Comparison of ENCODE assay signal across 13 mouse cellular contexts in genomic region chr5:146781663-146782062, GRCm38 (mm10). TPM values are rescaled to one million over a fixed set of nuclear protein-coding genes. Genes with fewer than 3 reads are reported as not detected.
A peak's percentile ranks its signal among the peaks of the same experiment; 100 is the strongest.
DNase-seq lines count a peak whose midpoint lies in the region; ATAC-seq lines count a peak whose summit lies in the region.
"Had no signal": no experiment of that assay in that cellular context is flagged by ENCODE, and none has a peak within 500 bp of the region (broad histone marks: within the 10 kb centered on the region; RNA-seq: fewer than 3 reads in every experiment).

No protein-coding gene starts in this region.

- WGBS in intestine, embryonic 15.5 days = 70% methylated on average over 9 of the region's 9 CpGs
- 91% methylated on average over 9 of the region's 9 CpGs for WGBS in hindbrain, embryonic 14.5 days

- no peaks in the 10 kb centered on the region for H3K36me3 ChIP-seq in intestine, embryonic 15.5 days
- H3K36me3 ChIP-seq in hindbrain, embryonic 14.5 days (replicated peaks; ENCODE audit: control insufficient read depth, insufficient read depth) = no peaks in the 10 kb centered on the region

- ATAC-seq in intestine, embryonic 15.5 days = peak; percentile 36; the same call in 1 of the 2 replicates
- no peak for ATAC-seq in hindbrain, embryonic 14.5 days (ENCODE audit: low FRiP score)
- ATAC-seq: Patski had no signal

- H3K9me3 ChIP-seq in intestine, embryonic 15.5 days = no peaks in the 10 kb centered on the region
- no peaks in the 10 kb centered on the region for H3K9me3 ChIP-seq in hindbrain, embryonic 14.5 days (ENCODE audit: control insufficient read depth, low read length)
- H3K9me3 ChIP-seq: liver, embryonic 13.5 days had no signal

- no peaks in the 10 kb centered on the region for H3K27me3 ChIP-seq in intestine, embryonic 15.5 days (replicated peaks)
- no peaks in the 10 kb centered on the region for H3K27me3 ChIP-seq in hindbrain, embryonic 14.5 days (ENCODE audit: control insufficient read depth, insufficient read depth, low read length)
- H3K27me3 ChIP-seq: liver, embryonic 13.5 days; Patski had no signal

- no peak overlapping the region for H3K4me3 ChIP-seq in intestine, embryonic 15.5 days (replicated peaks)
- no peak overlapping the region for H3K4me3 ChIP-seq in hindbrain, embryonic 14.5 days (replicated peaks; ENCODE audit: low read length)
- H3K4me3 ChIP-seq: liver, embryonic 13.5 days had no signal

- H3K9ac ChIP-seq in intestine, embryonic 15.5 days = no peak overlapping the region
- H3K9ac ChIP-seq in hindbrain, embryonic 14.5 days = no peak overlapping the region
- H3K9ac ChIP-seq: liver, embryonic 13.5 days had no signal

- H3K27ac ChIP-seq in intestine, embryonic 15.5 days = peak overlapping the region; percentile 1; the same call in 1 of the 2 replicates
- no peak overlapping the region for H3K27ac ChIP-seq in hindbrain, embryonic 14.5 days
- H3K27ac ChIP-seq: liver, embryonic 13.5 days had no signal

- H3K4me1 ChIP-seq in intestine, embryonic 15.5 days (replicated peaks) = peaks cover 33% of the 10 kb centered on the region
- 0 out of 2 replicates have a peak, but pooled peaks cover 4% of the 10 kb centered on the region for H3K4me1 ChIP-seq in hindbrain, embryonic 14.5 days (replicated peaks; ENCODE audit: control insufficient read depth, insufficient read depth, low read length)

- DNase-seq in 416B (ENCODE audit: low read depth) = peak; percentile 44
- DNase-seq in CD4-positive, CD25-positive, alpha-beta regulatory T cell, adult 2 months (ENCODE audit: low read depth, low spot score) = peak; percentile 93
- DNase-seq in spleen, adult 12 weeks (ENCODE audit: low spot score) = peak; percentile 50
- DNase-seq in hindbrain, embryonic 14.5 days (ENCODE audit: low spot score) = no peak
- no peak for DNase-seq in right cerebral cortex, postnatal 4 days
- no peak for DNase-seq in kidney, adult 11 months
- DNase-seq in layer of hippocampus, adult 18-20 months (ENCODE audit: low spot score in 2 of 2) = no peak
- DNase-seq: cerebellum, postnatal 10 days; liver, embryonic 13.5 days; midbrain, embryonic 14.5 days had no signal

- H3K4me2 ChIP-seq in intestine, embryonic 15.5 days (replicated peaks) = no peak overlapping the region
- no peak overlapping the region for H3K4me2 ChIP-seq in hindbrain, embryonic 14.5 days (replicated peaks)
- H3K4me2 ChIP-seq: heart, embryonic 11.5 days; liver, embryonic 13.5 days had no signal

RNA-seq across cellular contexts. Expression of gene Usp12, which starts 13.1 kb away (rescaled TPM):
- 27.9 and 28.7 TPM in 2 replicates for polyA plus RNA-seq in intestine, embryonic 15.5 days (2015; fragmentation: Nextera tagmentation; extraction: Ambion mirVana)
- 12.1 and 13.8 TPM in 2 replicates for polyA plus RNA-seq in hindbrain, embryonic 14.5 days (2014; fragmentation: Nextera tagmentation; extraction: Ambion mirVana)
- 10 to 100 TPM; 57.2 to 57.9 TPM for total RNA-seq in layer of hippocampus, adult 18-20 months (2021)

RNA-seq across cellular contexts. Expression of gene Rpl21, which starts 51.0 kb away (rescaled TPM):
- 548 and 585 TPM in 2 replicates for polyA plus RNA-seq in intestine, embryonic 15.5 days (2015; fragmentation: Nextera tagmentation; extraction: Ambion mirVana)
- polyA plus RNA-seq in hindbrain, embryonic 14.5 days (2014; fragmentation: Nextera tagmentation; extraction: Ambion mirVana) = 361 and 419 TPM in 2 replicates
- total RNA-seq in layer of hippocampus, adult 18-20 months (2021) = 100 to 1,000 TPM; 206 to 211 TPM

Comparison
In these comparisons a context has a peak if more than half of its experiments do, and no peak if none do; other contexts are left out.
1. DNase-seq: peak in 416B (single experiment), CD4-positive, CD25-positive, alpha-beta regulatory T cell, adult 2 months (single experiment) and spleen, adult 12 weeks (single experiment); none in hindbrain, embryonic 14.5 days (single experiment), right cerebral cortex, postnatal 4 days (single experiment), kidney, adult 11 months (single experiment) and layer of hippocampus, adult 18-20 months (0 of 2).